Mouse (Mus musculus) ES-Bruce4 (cell line): ENCODE data around the gene Tmem230. TPM values are rescaled to one million over a fixed set of nuclear protein-coding genes. Genes with fewer than 3 reads are reported as not detected.
A peak's percentile ranks its signal among the peaks of the same experiment; 100 is the strongest.

Source experiments
- H3K27ac ChIP-seq: 2 replicates; pipeline ENCODE4 v1.5.1; 2012; ENCODE audit warnings: low read length, inconsistent platforms; ENCODE audit not compliant: insufficient read depth
- H3K27me3 ChIP-seq: 2 replicates; pipeline ENCODE4 v1.6.1; 2012; ENCODE audit warnings: mild to moderate bottlenecking, low read length, inconsistent platforms; ENCODE audit not compliant: control insufficient read depth, poor library complexity, insufficient read depth, severe bottlenecking
- H3K36me3 ChIP-seq: 2 replicates; pipeline ENCODE4 v1.6.1; 2012; ENCODE audit warnings: inconsistent platforms, mild to moderate bottlenecking, low read length, moderate library complexity; ENCODE audit not compliant: control insufficient read depth, poor library complexity, insufficient read depth, severe bottlenecking
- H3K4me1 ChIP-seq: one replicate; pipeline ENCODE4 v1.8.1; 2011; ENCODE audit warnings: low read length; ENCODE audit not compliant: control insufficient read depth, insufficient read depth
- H3K4me3 ChIP-seq: 2 replicates; pipeline ENCODE4 v1.5.1; 2011; ENCODE audit warnings: low read depth, mild to moderate bottlenecking, low read length
- H3K9ac ChIP-seq: 2 replicates; pipeline ENCODE4 v1.6.1; 2012; ENCODE audit warnings: low read depth, mild to moderate bottlenecking, inconsistent platforms; ENCODE audit not compliant: poor library complexity, severe bottlenecking
- H3K9me3 ChIP-seq: replicated peaks from 2 replicates; pipeline ENCODE4 v1.6.1; 2012; ENCODE audit warnings: mild to moderate bottlenecking, low read length, inconsistent platforms; ENCODE audit not compliant: control insufficient read depth, poor library complexity, insufficient read depth, severe bottlenecking
- CTCF ChIP-seq: IDR thresholded peaks from one replicate; pipeline ENCODE4 v1.8.1; 2011; ENCODE audit warnings: low read depth, low read length
- EP300 ChIP-seq: IDR thresholded peaks from 2 replicates; pipeline ENCODE4 v1.6.1; 2011; ENCODE audit warnings: low read depth, low read length; ENCODE audit not compliant: insufficient read depth
- POLR2A ChIP-seq: IDR thresholded peaks from one replicate; pipeline ENCODE4 v1.8.1; 2011; ENCODE audit warnings: low read length; ENCODE audit not compliant: insufficient read depth
- polyA plus RNA-seq: library from polyadenylated mRNA; stranded (reverse); fragments of >200 nt; gene quantifications from 2 replicates; pipeline ENCODE4 v1.2.4, GENCODE M21; 2011; ENCODE audit warnings: low read depth; ENCODE audit not compliant: missing spikeins, insufficient read depth, insufficient read length

The Tmem230 gene
- polyA plus RNA-seq, 1 experiment, result 47.7 TPM

DNA sequence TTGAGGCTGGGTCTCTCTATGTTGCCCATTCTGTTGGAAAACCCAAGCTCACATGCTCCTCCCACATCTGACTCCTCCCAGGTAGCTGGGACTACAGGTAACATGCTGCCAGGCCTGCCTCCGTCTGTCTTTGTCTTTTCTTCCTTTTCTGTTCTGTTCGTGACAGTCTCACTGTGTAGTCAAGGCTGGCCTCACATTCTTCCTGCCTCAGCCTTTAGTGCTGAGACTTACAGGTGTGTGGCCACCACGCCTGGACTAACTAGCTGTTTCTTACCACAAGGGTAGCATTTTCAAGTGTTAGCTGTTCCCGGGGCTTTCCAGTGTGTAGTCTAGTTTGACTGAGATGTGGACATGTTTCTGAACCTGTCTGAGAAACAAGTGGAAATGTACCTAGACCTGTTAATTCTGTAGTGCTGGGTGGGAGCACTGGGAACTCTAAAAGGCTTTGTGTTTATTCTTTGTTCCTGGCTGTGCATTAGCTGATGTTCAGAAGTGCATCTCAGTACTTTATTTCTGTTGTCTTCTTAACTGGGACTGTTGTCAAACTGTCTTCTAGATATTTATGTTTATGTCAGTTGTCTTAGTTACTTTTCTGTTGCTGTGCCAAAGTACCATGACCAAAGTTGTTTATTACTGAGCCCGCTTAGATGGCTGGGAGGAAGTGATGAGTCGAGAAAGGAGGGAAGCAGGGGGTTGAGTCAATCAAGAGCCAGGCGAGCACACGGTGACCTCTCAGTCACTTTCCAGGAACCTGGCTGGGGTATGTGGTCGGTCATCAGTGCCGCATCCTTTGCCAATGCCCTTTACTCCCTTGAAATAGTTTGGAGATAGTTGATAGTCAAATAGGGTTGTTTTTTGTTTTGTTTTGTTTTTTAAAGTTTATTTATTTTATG, 34.2 kb upstream of the Tmem230 start:
- no peaks in the 10 kb centered on the region for H3K36me3 ChIP-seq
- H3K27ac ChIP-seq, result peak overlapping the region; percentile 41
- TF ChIP-seq CTCF (no peak), EP300 (no peak)
- no peak overlapping the region for H3K4me3 ChIP-seq
- no peaks in the 10 kb centered on the region for H3K27me3 ChIP-seq
- H3K4me1 ChIP-seq, result peaks cover 6% of the 10 kb centered on the region
- no peaks in the 10 kb centered on the region for H3K9me3 ChIP-seq
- H3K9ac ChIP-seq, result peak overlapping the region; percentile 8; the same call in 1 of the 2 replicates

DNA sequence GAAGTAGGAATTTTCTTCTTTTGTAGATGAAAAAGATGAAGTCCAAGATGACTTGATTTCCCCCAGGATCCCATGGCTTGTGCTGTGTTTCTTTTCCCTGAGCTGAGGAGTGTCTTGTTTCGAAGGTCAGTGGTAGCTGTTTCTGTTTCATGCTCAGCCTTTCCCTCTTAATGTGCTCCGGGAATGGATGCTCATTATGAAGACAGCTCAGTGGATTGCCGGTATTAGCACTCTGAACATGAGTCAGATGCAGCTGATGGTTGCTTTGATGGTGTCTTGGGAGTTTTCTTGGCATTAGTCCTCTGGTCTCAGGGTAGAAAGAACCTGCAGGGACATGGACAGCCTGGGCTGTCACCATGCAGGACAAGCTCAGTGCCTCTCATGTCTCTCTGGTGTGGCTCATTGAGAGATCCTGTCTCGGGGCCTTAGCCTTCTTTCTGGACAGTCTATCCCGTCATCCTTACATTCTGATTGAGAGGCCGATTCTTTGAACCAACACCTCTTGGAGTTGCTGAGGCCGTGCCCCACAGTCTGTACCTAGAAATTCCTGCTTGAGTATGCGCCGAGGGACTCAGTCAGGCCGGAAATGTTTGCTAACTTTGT, 33.0 kb upstream of the Tmem230 start:
- H3K9me3 ChIP-seq, result no peaks in the 10 kb centered on the region
- H3K36me3 ChIP-seq, result no peaks in the 10 kb centered on the region
- H3K4me3 ChIP-seq, result no peak overlapping the region
- TF ChIP-seq POLR2A (no peak), CTCF (no peak), EP300 (no peak)
- H3K4me1 ChIP-seq, result peaks cover 6% of the 10 kb centered on the region
- H3K27me3 ChIP-seq, result no peaks in the 10 kb centered on the region
- no peak overlapping the region for H3K9ac ChIP-seq
- no peak overlapping the region for H3K27ac ChIP-seq

DNA sequence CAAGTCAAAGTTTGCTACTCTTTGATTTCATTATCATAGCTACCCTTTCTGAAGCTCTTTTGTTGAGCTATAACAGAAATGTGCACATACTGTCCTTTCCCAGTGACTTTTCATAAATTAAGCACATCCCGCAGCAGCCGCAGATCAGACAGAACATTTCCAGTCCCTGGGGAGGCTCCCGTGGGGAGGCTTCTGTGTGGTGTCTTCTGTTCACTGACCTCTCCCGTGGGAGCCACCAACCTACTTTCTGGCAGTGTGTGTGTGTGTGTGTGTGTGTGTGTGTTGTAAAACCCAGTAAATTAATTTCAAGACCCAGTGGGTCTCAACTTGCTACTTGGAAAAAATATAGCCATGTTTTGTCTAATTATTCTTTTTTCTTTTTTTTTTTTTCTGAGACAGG, 32.4 kb upstream of the Tmem230 start:
- Histone ChIP-seq H3K27ac (no peak overlapping the region), H3K36me3 (no peaks in the 10 kb centered on the region), H3K4me3 (no peak overlapping the region), H3K27me3 (no peaks in the 10 kb centered on the region), H3K4me1 (peaks cover 6% of the 10 kb centered on the region), H3K9ac (no peak overlapping the region), H3K9me3 (no peaks in the 10 kb centered on the region)
- TF ChIP-seq CTCF, result no peak
- no peak for TF ChIP-seq EP300

- H3K36me3 ChIP-seq, result no peaks in the 10 kb centered on the region
- no peaks in the 10 kb centered on the region for H3K9me3 ChIP-seq
- TF ChIP-seq POLR2A, result no peak
- no peak for TF ChIP-seq EP300
- TF ChIP-seq CTCF, result no peak
- no peak overlapping the region for H3K27ac ChIP-seq
- H3K9ac ChIP-seq, result no peak overlapping the region
- H3K27me3 ChIP-seq, result no peaks in the 10 kb centered on the region
- H3K4me3 ChIP-seq, result no peak overlapping the region
- H3K4me1 ChIP-seq, result peaks cover 6% of the 10 kb centered on the region
These were observed 31.8 kb upstream of the Tmem230 start for GRCm38 (mm10) chr2:132279336-132279882.

DNA sequence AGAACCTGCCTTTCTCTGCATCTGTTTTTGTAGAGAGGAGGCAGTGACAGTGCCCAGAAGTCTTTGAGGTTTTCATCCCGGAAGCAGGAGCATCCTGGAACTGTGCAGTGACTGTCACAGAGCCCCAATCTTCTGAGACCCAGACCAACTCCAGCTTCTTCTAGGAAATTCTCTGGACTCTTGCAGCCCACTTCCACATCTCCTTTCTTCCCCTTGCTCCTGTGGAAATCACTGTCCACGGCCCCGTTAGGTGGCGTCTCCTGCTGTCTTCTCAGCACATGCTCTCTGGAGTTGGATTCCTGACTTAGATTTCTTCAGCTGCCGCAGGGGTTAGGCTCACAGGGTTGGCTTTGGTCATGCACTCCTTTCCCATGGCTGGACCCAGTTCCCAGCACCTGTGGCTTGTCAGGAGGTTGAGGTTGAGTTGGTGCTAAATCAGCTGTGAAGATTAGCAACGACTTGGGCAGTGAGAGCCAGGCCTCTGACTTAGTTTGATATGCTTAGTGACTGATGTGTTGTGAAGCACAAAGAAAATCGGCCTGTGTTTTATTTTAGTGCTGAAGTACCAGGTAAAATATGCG, 30.8 kb upstream of the Tmem230 start:
- Histone ChIP-seq H3K27ac (no peak overlapping the region), H3K4me3 (no peak overlapping the region), H3K36me3 (no peaks in the 10 kb centered on the region), H3K9ac (no peak overlapping the region), H3K9me3 (no peaks in the 10 kb centered on the region), H3K27me3 (no peaks in the 10 kb centered on the region), H3K4me1 (peaks cover 3% of the 10 kb centered on the region)
- TF ChIP-seq POLR2A, result no peak
- no peak for TF ChIP-seq CTCF
- TF ChIP-seq EP300, result no peak

GRCm38 (mm10) chr2:132276249-132276648, 28.6 kb upstream of the Tmem230 start:
- Histone ChIP-seq H3K27me3 (no peaks in the 10 kb centered on the region), H3K36me3 (no peaks in the 10 kb centered on the region), H3K4me3 (no peak overlapping the region), H3K27ac (no peak overlapping the region), H3K9me3 (no peaks in the 10 kb centered on the region), H3K4me1 (peaks cover 4% of the 10 kb centered on the region), H3K9ac (no peak overlapping the region)
- TF ChIP-seq CTCF, result no peak
- TF ChIP-seq POLR2A, result no peak
- TF ChIP-seq EP300, result no peak
